32 mouse cellular contexts compared by ENCODE assay signal in genomic region chr7:134265783-134266182, GRCm38 (mm10). TPM values are rescaled to one million over a fixed set of nuclear protein-coding genes. Genes with fewer than 3 reads are reported as not detected.
"Had no signal": no experiment of that assay in that cellular context is flagged by ENCODE, and none has a peak within 500 bp of the region (broad histone marks: within the 10 kb centered on the region; RNA-seq: fewer than 3 reads in every experiment).

No protein-coding gene starts in this region.

- H3K4me1 ChIP-seq: liver, embryonic 12.5 days; liver, embryonic 13.5 days; liver, embryonic 15.5 days; midbrain, embryonic 12.5 days; midbrain, embryonic 15.5 days; neural tube, embryonic 12.5 days had no signal

- H3K9me3 ChIP-seq: limb, embryonic 12.5 days; limb, embryonic 13.5 days; limb, embryonic 15.5 days; liver, embryonic 12.5 days; liver, embryonic 13.5 days; liver, embryonic 15.5 days; lung, embryonic 15.5 days; megakaryocyte, embryonic 14.5 days; midbrain, embryonic 10.5 days; midbrain, embryonic 12.5 days; midbrain, embryonic 13.5 days; midbrain, embryonic 15.5 days; neural tube, embryonic 12.5 days had no signal

- H3K27ac ChIP-seq: left cerebral cortex, adult 2 months; limb, embryonic 12.5 days; limb, embryonic 13.5 days; limb, embryonic 15.5 days; liver, embryonic 12.5 days; liver, embryonic 13.5 days; liver, embryonic 14.5 days; liver, embryonic 15.5 days; lung, embryonic 15.5 days; macrophage; midbrain, embryonic 10.5 days; midbrain, embryonic 12.5 days; midbrain, embryonic 13.5 days; midbrain, embryonic 15.5 days; neural tube, embryonic 12.5 days had no signal

- DNase-seq: left cerebral cortex, postnatal 4 days; liver; liver, embryonic 13.5 days; liver, postnatal 0 days; lung, adult 18-20 months; lung, adult 2 months; lung, embryonic 14.5 days; lung, postnatal 10 days; lung, postnatal 14 days; lung, postnatal 36 days; lung, postnatal 4 days; midbrain, embryonic 14.5 days had no signal

- H3K27me3 ChIP-seq: limb, embryonic 13.5 days; limb, embryonic 15.5 days; liver, embryonic 12.5 days; liver, embryonic 13.5 days; liver, embryonic 15.5 days; lung, embryonic 15.5 days; megakaryocyte, embryonic 14.5 days; midbrain, embryonic 12.5 days; midbrain, embryonic 13.5 days; midbrain, embryonic 15.5 days; neural tube, embryonic 12.5 days had no signal

- H3K36me3 ChIP-seq: limb, embryonic 12.5 days; limb, embryonic 13.5 days; limb, embryonic 15.5 days; liver, embryonic 12.5 days; liver, embryonic 13.5 days; liver, embryonic 15.5 days; lung, embryonic 15.5 days; midbrain, embryonic 10.5 days; midbrain, embryonic 12.5 days; midbrain, embryonic 13.5 days; midbrain, embryonic 15.5 days; neural tube, embryonic 12.5 days had no signal

- ATAC-seq: liver, embryonic 12.5 days; liver, postnatal 0 days; lung, postnatal 0 days; midbrain, embryonic 13.5 days; midbrain, embryonic 15.5 days; midbrain, embryonic 16.5 days had no signal

- H3K9ac ChIP-seq: limb, embryonic 12.5 days; limb, embryonic 13.5 days; limb, embryonic 15.5 days; liver, embryonic 12.5 days; liver, embryonic 13.5 days; liver, embryonic 14.5 days; liver, embryonic 15.5 days; liver, postnatal 0 days; lung, embryonic 14.5 days; lung, embryonic 15.5 days; midbrain, embryonic 12.5 days; midbrain, embryonic 13.5 days; midbrain, embryonic 15.5 days; neural tube, embryonic 12.5 days had no signal

- H3K4me2 ChIP-seq: limb, embryonic 12.5 days; limb, embryonic 13.5 days; limb, embryonic 15.5 days; liver, embryonic 11.5 days; liver, embryonic 12.5 days; liver, embryonic 13.5 days; liver, embryonic 15.5 days; lung, embryonic 14.5 days; lung, embryonic 15.5 days; midbrain, embryonic 11.5 days; midbrain, embryonic 12.5 days; midbrain, embryonic 13.5 days; midbrain, embryonic 15.5 days; neural tube, embryonic 12.5 days had no signal

- H3K4me3 ChIP-seq: left cerebral cortex, adult 2 months; limb, embryonic 12.5 days; limb, embryonic 13.5 days; limb, embryonic 15.5 days; liver, embryonic 12.5 days; liver, embryonic 13.5 days; liver, embryonic 15.5 days; lung, embryonic 15.5 days; megakaryocyte, embryonic 14.5 days; midbrain, embryonic 10.5 days; midbrain, embryonic 12.5 days; midbrain, embryonic 13.5 days; midbrain, embryonic 15.5 days; neural tube, embryonic 12.5 days had no signal

RNA-seq across cellular contexts. Expression of gene Adam12, which starts 33.8 kb away (rescaled TPM):
- total RNA-seq: monocyte, adult 5-6 weeks had no signal
- polyA plus RNA-seq: macrophage had no signal
